Mouse (Mus musculus): Measurements from ENCODE around the gene Kcnh2.

- no peak for TF ChIP-seq CTCF (IDR thresholded peaks at IDR 0.05)
- TF ChIP-seq EP300 (IDR thresholded peaks at IDR 0.05; ENCODE audit: insufficient read depth, low read depth, low read length) = no peak
These were observed 65.0 kb downstream of the Kcnh2 start for GRCm38 (mm10) chr5:24286221-24286970.
